Mouse (Mus musculus): ENCODE results near the gene Col4a2. TPM values are rescaled to one million over a fixed set of nuclear protein-coding genes. Genes with fewer than 3 reads are reported as not detected.

Col4a2 gene
- polyA plus RNA-seq, 1 experiment from 2014 or later: 33.8 TPM

GRCm38 (mm10) chr8:11327722-11328417 lies 15.3 kb downstream of the Col4a2 start:
- H3K27me3 ChIP-seq (ENCODE audit: control insufficient read depth, insufficient read depth, low read depth, low read length): no peaks in the 10 kb centered on the region
- H3K9me3 ChIP-seq (replicated peaks; ENCODE audit: control insufficient read depth, low read length, poor library complexity, severe bottlenecking): no peaks in the 10 kb centered on the region
- H3K4me1 ChIP-seq (ENCODE audit: control insufficient read depth, insufficient read depth, low read length): no peaks in the 10 kb centered on the region
- ATAC-seq: no peak
- no peak overlapping the region for H3K27ac ChIP-seq (ENCODE audit: low read length)
- H3K36me3 ChIP-seq (ENCODE audit: control insufficient read depth, insufficient read depth, low read length): no peaks in the 10 kb centered on the region
- H3K4me2 ChIP-seq (ENCODE audit: low read length): no peak overlapping the region
- H3K9ac ChIP-seq (ENCODE audit: low read depth, low read length): no peak overlapping the region
- WGBS: 48% methylated on average over 5 of the region's 5 CpGs
- no peak overlapping the region for H3K4me3 ChIP-seq (ENCODE audit: low read depth, low read length)

GRCm38 (mm10) chr8:11331561-11331960 lies 19.0 kb downstream of the Col4a2 start:
- 0 out of 2 replicates have a peak, but pooled peaks cover 5% of the 10 kb centered on the region for H3K4me1 ChIP-seq (ENCODE audit: control insufficient read depth, insufficient read depth, low read length)
- H3K9me3 ChIP-seq (replicated peaks; ENCODE audit: control insufficient read depth, low read length, poor library complexity, severe bottlenecking): no peaks in the 10 kb centered on the region
- no peak overlapping the region for H3K4me2 ChIP-seq (ENCODE audit: low read length)
- no peaks in the 10 kb centered on the region for H3K36me3 ChIP-seq (ENCODE audit: control insufficient read depth, insufficient read depth, low read length)
- H3K9ac ChIP-seq (ENCODE audit: low read depth, low read length): no peak overlapping the region
- no peaks in the 10 kb centered on the region for H3K27me3 ChIP-seq (ENCODE audit: control insufficient read depth, insufficient read depth, low read depth, low read length)
- H3K4me3 ChIP-seq (ENCODE audit: low read depth, low read length): no peak overlapping the region
- no peak overlapping the region for H3K27ac ChIP-seq (ENCODE audit: low read length)
- 82% methylated on average over 4 of the region's 4 CpGs for WGBS
- ATAC-seq: no peak

- whole genome bisulfite sequencing: 83% methylated on average over 6 of the region's 6 CpGs
- ATAC-seq: no peak
- Histone ChIP-seq H3K9me3 (replicated peaks; ENCODE audit: control insufficient read depth, low read length, poor library complexity, severe bottlenecking) (no peaks in the 10 kb centered on the region), H3K27me3 (ENCODE audit: control insufficient read depth, insufficient read depth, low read depth, low read length) (no peaks in the 10 kb centered on the region), H3K36me3 (ENCODE audit: control insufficient read depth, insufficient read depth, low read length) (no peaks in the 10 kb centered on the region), H3K4me2 (ENCODE audit: low read length) (no peak overlapping the region), H3K27ac (ENCODE audit: low read length) (no peak overlapping the region), H3K4me1 (ENCODE audit: control insufficient read depth, insufficient read depth, low read length) (0 out of 2 replicates have a peak, but pooled peaks cover 5% of the 10 kb centered on the region), H3K9ac (ENCODE audit: low read depth, low read length) (no peak overlapping the region), H3K4me3 (ENCODE audit: low read depth, low read length) (no peak overlapping the region)
Observed at GRCm38 (mm10) chr8:11333746-11334145, 21.1 kb downstream of the Col4a2 start.

GRCm38 (mm10) chr8:11334493-11334892 lies 21.9 kb downstream of the Col4a2 start:
- no peak overlapping the region for H3K9ac ChIP-seq (ENCODE audit: low read depth, low read length)
- ATAC-seq: no peak

GRCm38 (mm10) chr8:11335238-11335637 lies 22.6 kb downstream of the Col4a2 start:
- no peaks in the 10 kb centered on the region for H3K27me3 ChIP-seq (ENCODE audit: control insufficient read depth, insufficient read depth, low read depth, low read length)
- H3K4me3 ChIP-seq (ENCODE audit: low read depth, low read length): no peak overlapping the region
- H3K9ac ChIP-seq (ENCODE audit: low read depth, low read length): no peak overlapping the region
- no peaks in the 10 kb centered on the region for H3K9me3 ChIP-seq (replicated peaks; ENCODE audit: control insufficient read depth, low read length, poor library complexity, severe bottlenecking)
- H3K27ac ChIP-seq (ENCODE audit: low read length): no peak overlapping the region
- H3K4me2 ChIP-seq (ENCODE audit: low read length): no peak overlapping the region
- no peaks in the 10 kb centered on the region for H3K36me3 ChIP-seq (ENCODE audit: control insufficient read depth, insufficient read depth, low read length)
- no peak for ATAC-seq
- 90% methylated on average over 4 of the region's 4 CpGs for WGBS
- 0 out of 2 replicates have a peak, but pooled peaks cover 5% of the 10 kb centered on the region for H3K4me1 ChIP-seq (ENCODE audit: control insufficient read depth, insufficient read depth, low read length)

More at GRCm38 (mm10) chr8:11334493-11334892, 21.9 kb downstream of the Col4a2 start:
- Histone ChIP-seq H3K4me1 (ENCODE audit: control insufficient read depth, insufficient read depth, low read length) (0 out of 2 replicates have a peak, but pooled peaks cover 5% of the 10 kb centered on the region), H3K27me3 (ENCODE audit: control insufficient read depth, insufficient read depth, low read depth, low read length) (no peaks in the 10 kb centered on the region), H3K9me3 (replicated peaks; ENCODE audit: control insufficient read depth, low read length, poor library complexity, severe bottlenecking) (no peaks in the 10 kb centered on the region), H3K36me3 (ENCODE audit: control insufficient read depth, insufficient read depth, low read length) (no peaks in the 10 kb centered on the region), H3K27ac (ENCODE audit: low read length) (no peak overlapping the region), H3K4me3 (ENCODE audit: low read depth, low read length) (no peak overlapping the region), H3K4me2 (ENCODE audit: low read length) (no peak overlapping the region)
- 93% methylated on average over 3 of the region's 3 CpGs for WGBS

GRCm38 (mm10) chr8:11336346-11336745 lies 23.7 kb downstream of the Col4a2 start:
- no peak for ATAC-seq
- Histone ChIP-seq H3K27me3 (ENCODE audit: control insufficient read depth, insufficient read depth, low read depth, low read length) (no peaks in the 10 kb centered on the region), H3K27ac (ENCODE audit: low read length) (no peak overlapping the region), H3K36me3 (ENCODE audit: control insufficient read depth, insufficient read depth, low read length) (no peaks in the 10 kb centered on the region), H3K9ac (ENCODE audit: low read depth, low read length) (no peak overlapping the region), H3K4me1 (ENCODE audit: control insufficient read depth, insufficient read depth, low read length) (0 out of 2 replicates have a peak, but pooled peaks cover 5% of the 10 kb centered on the region), H3K4me2 (ENCODE audit: low read length) (no peak overlapping the region), H3K4me3 (ENCODE audit: low read depth, low read length) (no peak overlapping the region), H3K9me3 (replicated peaks; ENCODE audit: control insufficient read depth, low read length, poor library complexity, severe bottlenecking) (no peaks in the 10 kb centered on the region)
- 71% methylated on average over 5 of the region's 5 CpGs for WGBS

GRCm38 (mm10) chr8:11337642-11338041 lies 25.0 kb downstream of the Col4a2 start:
- Histone ChIP-seq H3K36me3 (ENCODE audit: control insufficient read depth, insufficient read depth, low read length) (no peaks in the 10 kb centered on the region), H3K27me3 (ENCODE audit: control insufficient read depth, insufficient read depth, low read depth, low read length) (no peaks in the 10 kb centered on the region), H3K27ac (ENCODE audit: low read length) (no peak overlapping the region), H3K4me3 (ENCODE audit: low read depth, low read length) (no peak overlapping the region), H3K4me1 (ENCODE audit: control insufficient read depth, insufficient read depth, low read length) (0 out of 2 replicates have a peak, but pooled peaks cover 5% of the 10 kb centered on the region), H3K9ac (ENCODE audit: low read depth, low read length) (no peak overlapping the region), H3K4me2 (ENCODE audit: low read length) (no peak overlapping the region), H3K9me3 (replicated peaks; ENCODE audit: control insufficient read depth, low read length, poor library complexity, severe bottlenecking) (no peaks in the 10 kb centered on the region; the same call in 1 of the 2 replicates)
- 83% methylated on average over 10 of the region's 10 CpGs for WGBS
- no peak for ATAC-seq

GRCm38 (mm10) chr8:11338507-11338906 lies 25.9 kb downstream of the Col4a2 start:
- Histone ChIP-seq H3K9ac (ENCODE audit: low read depth, low read length) (no peak overlapping the region), H3K27ac (ENCODE audit: low read length) (no peak overlapping the region), H3K36me3 (ENCODE audit: control insufficient read depth, insufficient read depth, low read length) (no peaks in the 10 kb centered on the region), H3K4me2 (ENCODE audit: low read length) (no peak overlapping the region), H3K27me3 (ENCODE audit: control insufficient read depth, insufficient read depth, low read depth, low read length) (no peaks in the 10 kb centered on the region), H3K4me3 (ENCODE audit: low read depth, low read length) (no peak overlapping the region), H3K4me1 (ENCODE audit: control insufficient read depth, insufficient read depth, low read length) (0 out of 2 replicates have a peak, but pooled peaks cover 5% of the 10 kb centered on the region), H3K9me3 (replicated peaks; ENCODE audit: control insufficient read depth, low read length, poor library complexity, severe bottlenecking) (no peaks in the 10 kb centered on the region; the same call in 1 of the 2 replicates)
- WGBS: 84% methylated on average over 9 of the region's 9 CpGs
- no peak for ATAC-seq

- ATAC-seq: no peak
- no peak overlapping the region for H3K4me3 ChIP-seq (ENCODE audit: low read depth, low read length)
- H3K36me3 ChIP-seq (ENCODE audit: control insufficient read depth, insufficient read depth, low read length): no peaks in the 10 kb centered on the region
- H3K9ac ChIP-seq (ENCODE audit: low read depth, low read length): no peak overlapping the region
- no peak overlapping the region for H3K27ac ChIP-seq (ENCODE audit: low read length)
- WGBS: 75% methylated on average over 12 of the region's 12 CpGs
- H3K4me2 ChIP-seq (ENCODE audit: low read length): no peak overlapping the region
- no peaks in the 10 kb centered on the region for H3K27me3 ChIP-seq (ENCODE audit: control insufficient read depth, insufficient read depth, low read depth, low read length)
- H3K4me1 ChIP-seq (ENCODE audit: control insufficient read depth, insufficient read depth, low read length): peaks cover 5% of the 10 kb centered on the region; the same call in 1 of the 2 replicates
- H3K9me3 ChIP-seq (replicated peaks; ENCODE audit: control insufficient read depth, low read length, poor library complexity, severe bottlenecking): no peaks in the 10 kb centered on the region; the same call in 1 of the 2 replicates
Observed at GRCm38 (mm10) chr8:11340310-11341110, 27.9 kb downstream of the Col4a2 start.

All from midbrain, embryonic 16.5 days (tissue).